Mouse (Mus musculus) layer of hippocampus, postnatal 25 days (tissue): ENCODE results near the gene Sh3kbp1. TPM values are rescaled to one million over a fixed set of nuclear protein-coding genes. Genes with fewer than 3 reads are reported as not detected.

Experiments used
- DNase-seq, 2 experiments: peaks; one replicate each; pipeline ENCODE4 v3.0.0; 2022; ENCODE audit warnings: mixed read lengths in 2 of 2, low spot score in 1 of 2; ENCODE audit errors: extremely low spot score in 1 of 2
- total RNA-seq, 2 experiments: library from RNA; stranded (reverse); gene quantifications; 2 replicates each; pipeline ENCODE4 v1.2.3; 2021

The Sh3kbp1 gene
- total RNA-seq, 2 experiments from 2014 or later, result 37.0 to 39.4 TPM

DNA sequence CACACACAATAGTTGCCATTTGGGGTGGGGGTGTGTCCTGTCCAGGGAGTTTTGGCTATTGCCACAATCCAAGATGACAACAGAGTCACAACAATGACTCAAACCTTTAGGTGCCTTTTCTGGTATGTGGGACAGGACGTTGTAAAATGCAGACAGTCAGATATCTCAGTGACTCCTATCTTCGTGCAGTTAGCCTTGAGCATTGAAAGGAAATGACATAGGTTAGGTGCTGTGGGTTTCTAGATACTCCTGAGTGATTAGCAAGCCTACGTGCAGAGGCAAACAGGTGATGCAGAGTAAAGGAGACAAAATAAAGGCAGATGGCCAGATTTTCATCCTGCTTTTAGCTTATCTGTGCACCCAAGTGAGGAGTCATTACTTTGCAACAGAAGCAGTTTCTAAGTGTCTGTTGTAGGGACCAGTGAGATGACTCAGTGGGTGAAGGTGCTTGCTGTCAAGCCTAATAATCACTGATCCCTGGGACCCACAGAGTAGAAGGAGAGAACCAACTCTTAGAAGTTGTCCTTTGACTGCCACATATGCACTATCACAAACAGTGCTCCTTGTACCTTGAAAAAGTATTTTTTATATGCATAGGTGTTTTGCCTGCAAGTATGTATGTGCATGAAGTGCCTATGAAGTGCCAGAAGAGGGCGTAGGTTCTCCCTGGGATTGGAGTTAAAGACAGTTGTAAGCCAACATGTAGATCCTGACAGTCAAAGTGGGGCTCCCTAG is 50.7 kb downstream of the Sh3kbp1 start:
- no peak for DNase-seq

- no peak for DNase-seq
These were observed 51.3 kb downstream of the Sh3kbp1 start for GRCm38 (mm10) chrX:159678320-159678835.

GRCm38 (mm10) chrX:159685521-159685920 is 58.4 kb downstream of the Sh3kbp1 start:
- DNase-seq, result no peak

GRCm38 (mm10) chrX:159686850-159687249 is 59.8 kb downstream of the Sh3kbp1 start:
- DNase-seq, result no peak

DNA sequence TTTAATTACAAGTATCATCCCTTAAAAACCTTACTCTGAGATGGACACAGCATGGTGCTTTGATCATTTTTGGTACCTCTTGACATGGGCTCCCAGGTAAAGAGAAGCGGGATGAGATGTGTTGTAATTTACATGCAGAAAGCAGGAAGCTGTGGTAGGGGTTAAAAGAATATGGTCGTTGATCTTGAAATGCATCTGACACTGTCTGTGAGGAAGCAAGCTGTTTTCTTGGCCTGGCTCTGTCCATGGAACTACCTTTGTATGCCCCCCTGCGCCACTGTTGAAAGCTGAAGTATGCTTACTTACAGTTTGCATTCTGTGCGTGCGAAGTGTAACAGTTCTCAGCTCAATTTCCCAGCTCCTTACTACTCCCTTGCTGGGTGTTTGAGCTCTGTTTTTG is 61.6 kb downstream of the Sh3kbp1 start:
- DNase-seq, result no peak

DNA sequence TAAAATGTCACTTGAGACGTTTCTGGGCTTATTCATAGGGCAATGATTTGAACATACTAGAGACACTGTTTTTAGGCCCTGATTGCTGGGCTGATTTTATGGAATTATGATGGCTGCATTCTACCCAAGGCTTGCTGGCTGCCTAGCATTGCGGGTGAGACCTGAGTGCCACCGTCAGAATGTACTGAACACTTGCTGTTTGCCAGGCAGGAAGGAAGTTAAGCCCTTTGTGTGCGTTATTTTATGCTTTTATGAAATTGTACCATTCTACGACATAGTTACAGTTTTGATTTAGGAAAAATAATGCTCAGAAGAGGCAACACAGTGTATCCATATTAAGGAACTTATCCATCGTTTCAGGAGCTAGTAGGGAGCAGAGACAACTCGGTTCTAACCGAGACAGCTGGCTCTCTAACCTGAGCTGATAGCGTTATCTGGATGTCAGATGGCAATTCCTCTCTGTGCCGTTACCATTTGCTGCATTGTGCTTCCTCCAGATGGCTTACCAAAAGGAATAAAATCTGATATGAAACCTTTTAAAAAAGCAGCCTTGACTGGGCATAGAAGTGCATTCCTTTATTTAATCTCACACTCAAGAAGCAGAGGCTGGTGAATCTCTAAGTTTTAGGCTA is 62.8 kb downstream of the Sh3kbp1 start:
- DNase-seq, result no peak

DNA sequence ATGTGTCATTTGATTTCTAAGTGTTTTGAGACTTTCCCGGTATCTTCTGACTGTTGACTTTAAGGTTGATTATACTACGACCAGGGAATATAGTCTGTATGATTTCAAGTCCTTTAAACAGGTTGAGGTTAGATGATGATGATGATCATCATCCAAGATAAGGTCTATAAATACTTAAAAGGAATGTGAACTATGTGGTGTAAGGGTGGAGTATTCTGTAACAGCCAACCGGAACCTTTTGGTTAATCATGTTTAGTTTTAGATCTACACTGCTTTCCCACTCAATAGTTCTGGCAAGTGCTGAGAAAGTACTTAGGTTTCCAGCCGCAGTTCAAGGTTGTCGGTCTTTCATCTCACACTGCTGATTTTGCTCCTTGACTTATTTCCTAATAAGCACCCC is 66.1 kb downstream of the Sh3kbp1 start:
- no peak for DNase-seq

- no peak for DNase-seq
These were observed 69.5 kb downstream of the Sh3kbp1 start for GRCm38 (mm10) chrX:159696545-159696944.

- DNase-seq, result no peak
These were observed 70.0 kb downstream of the Sh3kbp1 start for GRCm38 (mm10) chrX:159697030-159697454.

GRCm38 (mm10) chrX:159702850-159703249 is 75.8 kb downstream of the Sh3kbp1 start:
- DNase-seq, result no peak

GRCm38 (mm10) chrX:159704381-159705004 is 77.4 kb downstream of the Sh3kbp1 start:
- no peak for DNase-seq

DNA sequence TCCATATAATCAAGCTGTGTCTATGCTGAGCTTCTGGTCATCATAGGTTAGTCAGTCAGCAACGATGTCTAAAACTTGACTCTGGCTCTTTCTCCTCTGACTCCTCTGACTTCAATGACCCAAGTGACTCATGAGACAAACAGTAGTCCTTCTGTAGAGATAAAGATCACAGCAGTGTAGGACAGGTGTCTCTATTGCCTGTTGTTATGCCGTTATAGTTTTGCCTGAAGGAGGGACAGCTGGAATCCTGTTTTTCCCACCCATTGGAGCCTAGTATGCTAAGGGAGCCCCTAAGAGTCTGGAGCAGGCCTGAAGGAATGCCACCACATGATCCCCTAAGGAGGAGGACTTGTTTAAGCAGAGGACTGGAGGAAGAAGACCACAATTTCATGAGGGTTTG is 78.3 kb downstream of the Sh3kbp1 start:
- no peak for DNase-seq

DNA sequence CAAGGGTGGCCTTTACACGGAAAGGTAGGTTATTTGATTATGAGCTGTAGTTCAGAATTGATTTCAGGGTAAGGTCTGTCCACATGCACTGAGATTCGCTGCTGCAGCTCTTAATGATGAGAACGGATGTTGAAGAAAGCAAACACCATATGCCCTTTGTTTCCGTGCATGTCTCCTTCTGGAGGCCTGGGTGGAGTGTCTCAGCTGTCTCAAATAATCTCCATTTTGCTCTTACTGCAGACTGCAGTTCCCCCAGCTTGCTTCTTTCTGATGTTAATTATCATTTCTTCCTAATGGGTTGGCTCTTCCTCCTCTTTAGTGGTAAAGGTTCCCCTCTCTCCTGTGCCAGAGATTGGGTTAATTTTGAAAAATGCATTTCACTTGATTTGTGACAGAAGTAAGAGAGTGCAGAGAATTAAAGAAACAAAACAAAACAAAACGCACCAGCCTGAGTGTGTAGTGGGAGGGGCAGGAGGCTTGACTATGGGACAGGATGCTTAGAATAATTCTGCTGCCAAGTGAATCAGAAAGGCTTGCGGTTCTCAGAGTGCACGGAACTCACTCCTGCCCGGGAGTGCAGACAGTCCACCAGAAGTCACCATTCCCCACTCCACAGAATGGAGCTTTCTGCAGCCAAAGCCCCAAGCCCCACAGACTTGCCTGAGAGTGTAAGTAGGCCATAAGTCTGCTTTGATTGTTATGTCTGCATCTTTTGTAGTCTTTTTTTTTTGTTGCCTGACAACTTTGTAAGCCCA is 81.2 kb downstream of the Sh3kbp1 start:
- no peak for DNase-seq

- DNase-seq, result no peak
These were observed 82.2 kb downstream of the Sh3kbp1 start for GRCm38 (mm10) chrX:159709296-159709695.

GRCm38 (mm10) chrX:159711070-159712029 is 84.3 kb downstream of the Sh3kbp1 start:
- no peak for DNase-seq

GRCm38 (mm10) chrX:159713191-159713590 is 86.1 kb downstream of the Sh3kbp1 start:
- no peak for DNase-seq

DNA sequence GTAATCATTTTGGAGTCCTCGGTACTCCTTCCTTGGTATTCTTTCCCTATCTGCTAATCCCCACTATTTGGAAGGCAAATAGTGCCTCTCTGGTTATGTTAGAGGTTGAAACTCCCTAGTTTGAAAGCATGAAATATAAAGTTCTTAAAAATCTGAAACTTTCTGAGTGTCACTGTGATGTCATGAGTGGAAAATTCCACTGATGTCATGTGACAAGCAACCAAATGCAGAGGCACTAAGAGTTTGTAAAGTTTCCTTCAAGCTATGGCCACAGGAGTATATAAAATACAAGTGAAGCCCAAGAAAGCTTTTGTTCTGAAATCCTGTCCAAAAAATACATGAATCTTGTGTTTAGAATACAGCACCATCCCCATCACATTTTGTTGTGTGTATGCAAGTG is 94.3 kb downstream of the Sh3kbp1 start:
- DNase-seq, result no peak

DNA sequence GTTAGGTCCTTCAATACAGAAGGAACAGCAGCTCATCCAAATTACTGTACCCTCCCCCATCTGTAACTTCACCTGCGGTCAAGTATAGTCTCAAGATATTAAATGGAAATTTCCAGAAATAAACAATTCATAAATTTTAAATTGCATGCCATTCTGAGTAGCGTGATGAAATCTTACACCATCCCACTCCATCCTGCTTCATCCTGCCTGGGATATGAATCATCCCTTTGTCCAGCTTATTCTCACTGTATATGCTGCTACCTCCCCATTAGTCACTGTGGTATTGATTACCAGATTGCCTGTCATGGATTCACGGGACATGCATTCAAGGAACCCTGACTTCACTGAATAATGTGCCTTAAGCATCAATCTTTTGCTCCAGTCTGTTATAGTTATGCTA is 104.3 kb downstream of the Sh3kbp1 start:
- DNase-seq, result no peak

- no peak for DNase-seq
These were observed 105.8 kb downstream of the Sh3kbp1 start for GRCm38 (mm10) chrX:159732845-159733244.

DNA sequence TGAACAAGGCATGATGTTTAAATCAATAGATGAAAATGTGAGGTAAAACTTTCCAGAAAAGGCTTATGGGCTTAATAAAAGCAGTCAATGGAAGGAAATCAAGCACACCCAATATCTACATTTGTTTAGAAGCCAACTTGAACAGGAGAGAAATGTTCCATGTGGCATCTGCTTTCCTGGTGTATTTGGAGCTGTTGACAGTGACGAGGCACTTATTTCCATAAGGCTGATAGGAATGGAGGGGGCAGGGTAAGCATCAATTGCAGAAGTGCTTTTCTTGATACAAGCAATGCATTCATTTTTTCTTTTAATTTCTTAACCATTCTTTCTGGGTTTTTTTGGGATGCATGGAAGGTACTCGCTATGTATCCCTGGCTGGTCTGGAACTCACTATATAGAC is 106.9 kb downstream of the Sh3kbp1 start:
- no peak for DNase-seq
